Mouse (Mus musculus) hindbrain, postnatal 0 days (tissue): ENCODE data around the gene Ints1. TPM values are rescaled to one million over a fixed set of nuclear protein-coding genes. Genes with fewer than 3 reads are reported as not detected.

Source experiments
- ATAC-seq: fragments of 200-750 bp; cut with Nextera tagmentation; 2 replicates; pipeline ENCODE4 v1.8.0; 2017; ENCODE audit warnings: mild to moderate bottlenecking, moderate TSS enrichment, moderate library complexity
- DNase-seq: peaks from one replicate; pipeline ENCODE4 v3.0.0-alpha.2; 2015; ENCODE audit warnings: low spot score
- H3K27ac ChIP-seq: fragments of 300-500 bp; sonication (generic); 2 replicates; pipeline ENCODE4 v1.5.1; 2014; ENCODE audit warnings: mild to moderate bottlenecking
- H3K27me3 ChIP-seq: fragments of 300-500 bp; sonication (generic); 2 replicates; pipeline ENCODE4 v1.6.1; 2014; ENCODE audit warnings: low read length, mixed read lengths; ENCODE audit not compliant: insufficient read depth
- H3K36me3 ChIP-seq: fragments of 300-500 bp; sonication (generic); 2 replicates; pipeline ENCODE4 v1.6.1; 2014; ENCODE audit warnings: low read length, mixed read lengths; ENCODE audit not compliant: insufficient read depth
- H3K4me1 ChIP-seq: fragments of 300-500 bp; sonication (generic); 2 replicates; pipeline ENCODE4 v1.6.1; 2014; ENCODE audit warnings: antibody characterized with exemption, low read length, mixed read lengths; ENCODE audit not compliant: insufficient read depth
- H3K4me2 ChIP-seq: fragments of 300-500 bp; sonication (generic); 2 replicates; pipeline ENCODE4 v1.6.1; 2014; ENCODE audit warnings: low read depth, mild to moderate bottlenecking, low read length, moderate library complexity, mixed read lengths
- H3K4me3 ChIP-seq: fragments of 300-500 bp; sonication (generic); 2 replicates; pipeline ENCODE4 v1.5.1; 2014; ENCODE audit warnings: low read length
- H3K9ac ChIP-seq: fragments of 300-500 bp; sonication (generic); replicated peaks from 2 replicates; pipeline ENCODE4 v1.6.1; 2014; ENCODE audit warnings: mild to moderate bottlenecking, low read length, moderate library complexity, mixed read lengths
- H3K9me3 ChIP-seq: fragments of 300-500 bp; sonication (generic); 2 replicates; pipeline ENCODE4 v1.6.1; 2016; ENCODE audit warnings: low read length, mixed read lengths
- CTCF ChIP-seq: IDR thresholded peaks from 2 replicates; pipeline ENCODE4 v1.5.1; 2016; ENCODE audit warnings: antibody characterized with exemption, control low read depth, low read depth
- WGBS: fragments of 180-500 bp; shearing (Covaris S2); extraction: QIAGEN DNeasy Blood & Tissue Kit; methylation state at CpG from one replicate; pipeline ENCODE4 v1.1.7; 2014; 5-methylcytosine and 5-hydroxymethylcytosine counted together
- polyA plus RNA-seq: library from polyadenylated mRNA; unstranded; fragments of >200 nt; fragmentation: Nextera tagmentation; extraction: Ambion mirVana; gene quantifications from 2 replicates; pipeline ENCODE4 v1.2.1, GENCODE M21; 2015
- total RNA-seq: library from RNA; depleted of rRNA; stranded (reverse); fragments of >200 nt; gene quantifications from 2 replicates; pipeline ENCODE4 v1.2.3, GENCODE M21; 2014

Gene Ints1
- total and polyA plus RNA-seq, 2 experiments from 2014 or later, result 23.2 to 158 TPM

- Histone ChIP-seq H3K27ac (no peak overlapping the region), H3K4me3 (no peak overlapping the region), H3K27me3 (no peaks in the 10 kb centered on the region), H3K4me1 (no peaks in the 10 kb centered on the region), H3K9me3 (no peaks in the 10 kb centered on the region), H3K4me2 (no peak overlapping the region), H3K36me3 (peaks cover 93% of the 10 kb centered on the region), H3K9ac (no peak overlapping the region)
- TF ChIP-seq CTCF, result no peak
- DNase-seq (no peak), ATAC-seq (no peak)
- 95% methylated on average over 8 of the region's 8 CpGs for WGBS
Observed at GRCm38 (mm10) chr5:139768216-139768615, 7.3 kb downstream of the Ints1 start.

GRCm38 (mm10) chr5:139764296-139764695, 11.2 kb downstream of the Ints1 start:
- ATAC-seq, result peak; percentile 33; the same call in 1 of the 2 replicates
- no peaks in the 10 kb centered on the region for H3K4me1 ChIP-seq
- no peak overlapping the region for H3K27ac ChIP-seq
- no peak overlapping the region for H3K4me2 ChIP-seq
- H3K9me3 ChIP-seq, result no peaks in the 10 kb centered on the region
- WGBS, result 69% methylated on average over 11 of the region's 11 CpGs
- H3K36me3 ChIP-seq, result peaks cover 99% of the 10 kb centered on the region
- TF ChIP-seq CTCF, result peak; percentile 70
- no peaks in the 10 kb centered on the region for H3K27me3 ChIP-seq
- DNase-seq, result peak; percentile 49
- no peak overlapping the region for H3K9ac ChIP-seq
- no peak overlapping the region for H3K4me3 ChIP-seq

GRCm38 (mm10) chr5:139758096-139758495, 17.4 kb downstream of the Ints1 start:
- Histone ChIP-seq H3K4me2 (no peak overlapping the region), H3K4me3 (no peak overlapping the region), H3K9ac (no peak overlapping the region), H3K4me1 (no peaks in the 10 kb centered on the region), H3K27ac (no peak overlapping the region), H3K9me3 (no peaks in the 10 kb centered on the region), H3K27me3 (no peaks in the 10 kb centered on the region), H3K36me3 (peaks cover 78% of the 10 kb centered on the region)
- no peak for DNase-seq
- no peak for ATAC-seq
- 81% methylated on average over 16 of the region's 16 CpGs for WGBS
- TF ChIP-seq CTCF, result no peak

- 70% methylated on average over 2 of the region's 2 CpGs for WGBS
- no peaks in the 10 kb centered on the region for H3K27me3 ChIP-seq
- no peak for DNase-seq
- no peak for ATAC-seq
- H3K9me3 ChIP-seq, result no peaks in the 10 kb centered on the region
- no peak overlapping the region for H3K27ac ChIP-seq
- H3K4me1 ChIP-seq, result no peaks in the 10 kb centered on the region
- H3K9ac ChIP-seq, result no peak overlapping the region
- no peak for TF ChIP-seq CTCF
- no peak overlapping the region for H3K4me2 ChIP-seq
- peaks cover 78% of the 10 kb centered on the region for H3K36me3 ChIP-seq
- H3K4me3 ChIP-seq, result no peak overlapping the region
Observed at GRCm38 (mm10) chr5:139756586-139756985, 18.9 kb downstream of the Ints1 start.

GRCm38 (mm10) chr5:139756135-139756534, 19.3 kb downstream of the Ints1 start:
- ATAC-seq (no peak), DNase-seq (no peak)
- peaks cover 78% of the 10 kb centered on the region for H3K36me3 ChIP-seq
- H3K9me3 ChIP-seq, result no peaks in the 10 kb centered on the region
- H3K27ac ChIP-seq, result no peak overlapping the region
- H3K4me2 ChIP-seq, result no peak overlapping the region
- TF ChIP-seq CTCF, result no peak
- no peaks in the 10 kb centered on the region for H3K4me1 ChIP-seq
- H3K9ac ChIP-seq, result no peak overlapping the region
- WGBS, result 90% methylated on average over 12 of the region's 12 CpGs
- no peak overlapping the region for H3K4me3 ChIP-seq
- no peaks in the 10 kb centered on the region for H3K27me3 ChIP-seq

- 0 out of 2 replicates have a peak, but pooled peaks have one; percentile 10 for ATAC-seq
- peaks cover 68% of the 10 kb centered on the region for H3K36me3 ChIP-seq
Observed at GRCm38 (mm10) chr5:139754753-139755152, 20.7 kb downstream of the Ints1 start.

GRCm38 (mm10) chr5:139750535-139750934, 24.9 kb downstream of the Ints1 start:
- Histone ChIP-seq H3K27ac (no peak overlapping the region), H3K9ac (no peak overlapping the region), H3K27me3 (no peaks in the 10 kb centered on the region), H3K36me3 (peaks cover 32% of the 10 kb centered on the region), H3K9me3 (no peaks in the 10 kb centered on the region), H3K4me2 (no peak overlapping the region), H3K4me1 (no peaks in the 10 kb centered on the region), H3K4me3 (no peak overlapping the region)
- peak; percentile 27 for ATAC-seq
- DNase-seq, result peak; percentile 78
- TF ChIP-seq CTCF, result peak; percentile 96

More at GRCm38 (mm10) chr5:139754753-139755152, 20.7 kb downstream of the Ints1 start:
- peak; percentile 75 for DNase-seq
- Histone ChIP-seq H3K4me3 (no peak overlapping the region), H3K27me3 (no peaks in the 10 kb centered on the region), H3K4me1 (no peaks in the 10 kb centered on the region), H3K9ac (no peak overlapping the region), H3K9me3 (no peaks in the 10 kb centered on the region), H3K4me2 (no peak overlapping the region), H3K27ac (no peak overlapping the region)
- WGBS, result 40% methylated on average over 12 of the region's 12 CpGs
- TF ChIP-seq CTCF, result peak; percentile 88
